Mouse (Mus musculus) heart, embryonic 16.5 days (tissue): Measurements from ENCODE around the gene Edil3. TPM values are rescaled to one million over a fixed set of nuclear protein-coding genes. Genes with fewer than 3 reads are reported as not detected.

Experiments used
- ATAC-seq: fragments of 200-750 bp; cut with Nextera tagmentation; replicated peaks from 2 replicates; pipeline ENCODE4 v1.8.0; 2017; ENCODE audit warnings: moderate number of reproducible peaks; ENCODE audit not compliant: insufficient read depth, low FRiP score; ENCODE audit errors: extremely low read depth
- H3K27ac ChIP-seq: fragments of 300-500 bp; sonication (generic); 2 replicates; pipeline ENCODE4 v1.5.1; 2014; ENCODE audit warnings: mild to moderate bottlenecking, low read length, control low read depth, moderate library complexity
- H3K27me3 ChIP-seq: fragments of 300-500 bp; sonication (generic); 2 replicates; pipeline ENCODE4 v1.6.1; 2014; ENCODE audit warnings: low read length, mixed read lengths; ENCODE audit not compliant: control insufficient read depth, insufficient read depth
- H3K36me3 ChIP-seq: fragments of 300-500 bp; sonication (generic); 2 replicates; pipeline ENCODE4 v1.6.1; 2014; ENCODE audit not compliant: control insufficient read depth, insufficient read depth
- H3K4me1 ChIP-seq: fragments of 300-500 bp; sonication (generic); 2 replicates; pipeline ENCODE4 v1.6.1; 2014; ENCODE audit warnings: low read length, mixed read lengths; ENCODE audit not compliant: control insufficient read depth, insufficient read depth
- H3K4me2 ChIP-seq: fragments of 300-500 bp; sonication (generic); 2 replicates; pipeline ENCODE4 v1.6.1; 2014; ENCODE audit warnings: low read depth, mild to moderate bottlenecking, control low read depth, low read length
- H3K4me3 ChIP-seq: fragments of 300-500 bp; sonication (generic); 2 replicates; pipeline ENCODE4 v1.5.1; 2014; ENCODE audit warnings: mild to moderate bottlenecking, control low read depth, low read length
- H3K9ac ChIP-seq: fragments of 300-500 bp; sonication (generic); 2 replicates; pipeline ENCODE4 v1.6.1; 2014; ENCODE audit warnings: low read length, control low read depth
- H3K9me3 ChIP-seq: fragments of 300-500 bp; sonication (generic); replicated peaks from 2 replicates; pipeline ENCODE4 v1.6.1; 2016; ENCODE audit warnings: low read length; ENCODE audit not compliant: control insufficient read depth
- WGBS: fragments of 180-500 bp; shearing (Covaris S2); extraction: QIAGEN DNeasy Blood & Tissue Kit; methylation state at CpG from one replicate; pipeline ENCODE4 v1.1.7; 2014; 5-methylcytosine and 5-hydroxymethylcytosine counted together
- polyA plus RNA-seq: library from polyadenylated mRNA; unstranded; fragments of >200 nt; fragmentation: Nextera tagmentation; extraction: Ambion mirVana; gene quantifications from 2 replicates; pipeline ENCODE4 v1.2.1, GENCODE M21; 2015

Edil3 gene
- polyA plus RNA-seq, 1 experiment from 2014 or later = 1.7 TPM

- no peak overlapping the region for H3K4me2 ChIP-seq
- no peak overlapping the region for H3K9ac ChIP-seq
- 37% methylated on average over 4 of the region's 4 CpGs for WGBS
- no peaks in the 10 kb centered on the region for H3K4me1 ChIP-seq
- no peak for ATAC-seq
- H3K27me3 ChIP-seq = no peaks in the 10 kb centered on the region
- no peak overlapping the region for H3K4me3 ChIP-seq
- no peak overlapping the region for H3K27ac ChIP-seq
- no peaks in the 10 kb centered on the region for H3K36me3 ChIP-seq
- no peaks in the 10 kb centered on the region for H3K9me3 ChIP-seq
These were observed 324.8 kb downstream of the Edil3 start for GRCm38 (mm10) chr13:89146056-89146547.

GRCm38 (mm10) chr13:89151878-89152277 is 330.6 kb downstream of the Edil3 start:
- Histone ChIP-seq H3K4me1 (no peaks in the 10 kb centered on the region), H3K9me3 (no peaks in the 10 kb centered on the region), H3K27me3 (no peaks in the 10 kb centered on the region), H3K27ac (no peak overlapping the region), H3K36me3 (no peaks in the 10 kb centered on the region), H3K4me3 (no peak overlapping the region), H3K4me2 (no peak overlapping the region), H3K9ac (no peak overlapping the region)
- no peak for ATAC-seq
- 85% methylated on average over 3 of the region's 3 CpGs for WGBS

- no peaks in the 10 kb centered on the region for H3K4me1 ChIP-seq
- no peaks in the 10 kb centered on the region for H3K36me3 ChIP-seq
- H3K27ac ChIP-seq = no peak overlapping the region
- H3K9ac ChIP-seq = no peak overlapping the region
- WGBS = 79% methylated on average over 1 of the region's 1 CpGs
- ATAC-seq = no peak
- H3K4me2 ChIP-seq = no peak overlapping the region
- H3K4me3 ChIP-seq = no peak overlapping the region
- H3K27me3 ChIP-seq = no peaks in the 10 kb centered on the region
- H3K9me3 ChIP-seq = no peaks in the 10 kb centered on the region
These were observed 346.7 kb downstream of the Edil3 start for GRCm38 (mm10) chr13:89167960-89168359.

GRCm38 (mm10) chr13:89170040-89170439 is 348.8 kb downstream of the Edil3 start:
- Histone ChIP-seq H3K4me2 (no peak overlapping the region), H3K4me1 (no peaks in the 10 kb centered on the region), H3K27ac (no peak overlapping the region), H3K4me3 (no peak overlapping the region), H3K9ac (no peak overlapping the region), H3K27me3 (no peaks in the 10 kb centered on the region), H3K36me3 (no peaks in the 10 kb centered on the region), H3K9me3 (no peaks in the 10 kb centered on the region)
- WGBS = 92% methylated on average over 4 of the region's 4 CpGs
- ATAC-seq = no peak

GRCm38 (mm10) chr13:89175154-89175553 is 353.9 kb downstream of the Edil3 start:
- H3K9me3 ChIP-seq = no peaks in the 10 kb centered on the region
- H3K4me3 ChIP-seq = no peak overlapping the region
- no peak for ATAC-seq

GRCm38 (mm10) chr13:89189051-89189450 is 367.8 kb downstream of the Edil3 start:
- Histone ChIP-seq H3K4me3 (no peak overlapping the region), H3K27me3 (no peaks in the 10 kb centered on the region), H3K27ac (no peak overlapping the region), H3K4me2 (no peak overlapping the region), H3K4me1 (no peaks in the 10 kb centered on the region), H3K9ac (no peak overlapping the region), H3K36me3 (no peaks in the 10 kb centered on the region), H3K9me3 (no peaks in the 10 kb centered on the region)
- 84% methylated on average over 1 of the region's 1 CpGs for WGBS
- ATAC-seq = no peak

More at GRCm38 (mm10) chr13:89175154-89175553, 353.9 kb downstream of the Edil3 start:
- no peaks in the 10 kb centered on the region for H3K4me1 ChIP-seq
- H3K27me3 ChIP-seq = no peaks in the 10 kb centered on the region
- WGBS = 74% methylated on average over 2 of the region's 2 CpGs
- H3K36me3 ChIP-seq = no peaks in the 10 kb centered on the region
- no peak overlapping the region for H3K4me2 ChIP-seq
- no peak overlapping the region for H3K9ac ChIP-seq
- H3K27ac ChIP-seq = no peak overlapping the region

- Histone ChIP-seq H3K9ac (no peak overlapping the region), H3K9me3 (no peaks in the 10 kb centered on the region), H3K27me3 (no peaks in the 10 kb centered on the region), H3K4me1 (no peaks in the 10 kb centered on the region), H3K4me2 (no peak overlapping the region), H3K36me3 (no peaks in the 10 kb centered on the region), H3K27ac (no peak overlapping the region), H3K4me3 (no peak overlapping the region)
- no peak for ATAC-seq
- 64% methylated on average over 2 of the region's 2 CpGs for WGBS
These were observed 375.7 kb downstream of the Edil3 start for GRCm38 (mm10) chr13:89197019-89197418.

GRCm38 (mm10) chr13:89199275-89199674 is 378.0 kb downstream of the Edil3 start:
- Histone ChIP-seq H3K9me3 (no peaks in the 10 kb centered on the region), H3K9ac (no peak overlapping the region), H3K4me2 (no peak overlapping the region), H3K36me3 (no peaks in the 10 kb centered on the region), H3K4me1 (no peaks in the 10 kb centered on the region), H3K27ac (no peak overlapping the region), H3K27me3 (no peaks in the 10 kb centered on the region), H3K4me3 (no peak overlapping the region)
- ATAC-seq = no peak
- WGBS = 26% methylated on average over 2 of the region's 2 CpGs

- no peak overlapping the region for H3K4me2 ChIP-seq
- no peak for ATAC-seq
- H3K4me3 ChIP-seq = no peak overlapping the region
- H3K9ac ChIP-seq = no peak overlapping the region
- no peak overlapping the region for H3K27ac ChIP-seq
- H3K36me3 ChIP-seq = no peaks in the 10 kb centered on the region
- no peaks in the 10 kb centered on the region for H3K27me3 ChIP-seq
- no peaks in the 10 kb centered on the region for H3K9me3 ChIP-seq
- no peaks in the 10 kb centered on the region for H3K4me1 ChIP-seq
- WGBS = 97% methylated on average over 1 of the region's 1 CpGs
These were observed 416.8 kb downstream of the Edil3 start for GRCm38 (mm10) chr13:89238104-89238503.
